Mouse (Mus musculus): ENCODE results near the gene Arcn1. TPM values are rescaled to one million over a fixed set of nuclear protein-coding genes. Genes with fewer than 3 reads are reported as not detected.

Arcn1 gene
- polyA plus RNA-seq, 1 experiment = 46.6 TPM

DNA sequence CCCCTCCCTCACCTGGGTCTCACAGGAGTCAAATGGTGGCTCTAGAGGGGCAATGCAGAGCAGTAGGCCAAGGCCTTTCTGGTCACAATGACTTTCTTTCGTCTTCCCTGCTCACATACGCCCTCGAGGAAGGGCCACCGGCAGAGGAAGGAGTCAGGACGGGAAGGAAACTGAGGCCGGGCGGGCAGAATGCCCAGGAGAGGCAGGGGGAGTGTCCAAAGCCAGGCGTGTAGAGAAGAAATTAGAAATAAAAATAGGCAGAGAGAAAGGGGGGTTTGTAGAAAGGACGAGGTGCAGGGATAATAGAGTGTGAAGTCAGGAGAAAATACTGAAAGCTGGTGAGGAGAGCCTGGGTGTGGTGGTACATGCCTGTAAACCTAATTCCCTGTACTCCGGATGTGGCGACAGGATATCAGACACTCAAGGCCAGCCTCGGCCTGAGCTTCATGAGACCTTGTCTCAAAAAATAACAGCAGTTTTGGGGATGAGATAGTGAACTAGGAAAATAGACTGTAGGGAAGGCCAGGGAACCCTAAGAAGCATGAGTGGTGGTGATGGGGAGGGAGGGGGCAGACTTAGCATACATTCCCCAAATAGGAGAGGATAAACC lies 34.6 kb downstream of the Arcn1 start:
- peaks cover 27% of the 10 kb centered on the region for H3K79me3 ChIP-seq (ENCODE audit: low read depth)
- H3K79me2 ChIP-seq (ENCODE audit: control insufficient read depth, insufficient read depth) = peaks cover 59% of the 10 kb centered on the region
- H3ac ChIP-seq (ENCODE audit: control insufficient read depth, insufficient read length, low read depth) = peak overlapping the region; percentile 96
- H3K36me3 ChIP-seq (ENCODE audit: control insufficient read depth, insufficient read depth) = peaks cover 4% of the 10 kb centered on the region
- no peak for TF ChIP-seq CTCF (IDR thresholded peaks at IDR 0.05; ENCODE audit: control insufficient read depth, insufficient read depth, insufficient read length)
- no peaks in the 10 kb centered on the region for H3K27me3 ChIP-seq (ENCODE audit: control insufficient read depth, insufficient read depth, insufficient read length)
- peak overlapping the region; percentile 38 for H3K4me3 ChIP-seq (ENCODE audit: insufficient read depth, poor library complexity, severe bottlenecking)

DNA sequence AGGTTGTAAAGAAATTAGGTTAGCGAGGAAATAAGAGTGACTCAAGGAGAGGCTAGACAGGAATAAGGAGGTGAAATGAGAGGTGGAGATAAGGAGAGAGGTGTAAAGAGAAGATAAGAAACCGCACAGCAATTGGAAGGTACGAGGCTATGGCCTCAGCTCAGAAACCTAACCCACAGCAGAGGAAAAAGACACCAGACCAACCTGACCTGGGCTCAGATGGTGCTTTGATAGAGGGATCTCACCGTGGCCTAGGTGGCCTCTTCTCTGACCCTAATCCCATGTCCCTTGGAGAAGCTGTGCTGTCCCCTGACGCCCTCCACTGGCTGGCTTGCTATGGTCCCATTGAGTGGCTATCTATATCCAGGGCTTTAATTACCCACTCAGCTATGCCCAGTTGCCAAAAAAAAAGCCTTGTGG lies 35.5 kb downstream of the Arcn1 start:
- Histone ChIP-seq H3K79me3 (ENCODE audit: low read depth) (peaks cover 27% of the 10 kb centered on the region), H3K79me2 (ENCODE audit: control insufficient read depth, insufficient read depth) (peaks cover 59% of the 10 kb centered on the region), H3ac (ENCODE audit: control insufficient read depth, insufficient read length, low read depth) (no peak overlapping the region), H3K36me3 (ENCODE audit: control insufficient read depth, insufficient read depth) (peaks cover 4% of the 10 kb centered on the region), H3K27me3 (ENCODE audit: control insufficient read depth, insufficient read depth, insufficient read length) (no peaks in the 10 kb centered on the region), H3K4me3 (ENCODE audit: insufficient read depth, poor library complexity, severe bottlenecking) (no peak overlapping the region)
- TF ChIP-seq USF1 (IDR thresholded peaks at IDR 0.05; ENCODE audit: low read depth) (no peak), CTCF (IDR thresholded peaks at IDR 0.05; ENCODE audit: control insufficient read depth, insufficient read depth, insufficient read length) (peak; percentile 3)

DNA sequence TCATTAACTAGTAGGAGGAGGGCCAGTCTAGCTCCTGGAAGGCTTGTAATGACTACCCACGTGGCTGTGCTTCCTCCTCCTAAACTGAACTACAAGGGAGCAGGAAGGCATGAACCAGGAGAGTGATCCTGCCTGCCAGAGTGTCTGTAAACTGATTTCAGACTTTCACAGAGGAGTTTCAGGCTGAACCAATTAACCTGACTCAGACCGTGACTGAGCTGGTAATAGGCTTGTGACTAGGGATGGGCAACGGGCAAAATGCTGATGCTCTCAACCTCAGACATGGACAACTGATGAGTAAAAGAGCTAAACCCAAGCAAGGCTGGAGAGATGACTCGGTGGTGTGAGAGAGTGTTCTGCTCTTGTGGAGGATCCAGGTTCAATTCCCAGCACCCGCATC lies 40.2 kb downstream of the Arcn1 start:
- Histone ChIP-seq H3K36me3 (ENCODE audit: control insufficient read depth, insufficient read depth) (peaks cover 25% of the 10 kb centered on the region), H3K4me3 (ENCODE audit: insufficient read depth, poor library complexity, severe bottlenecking) (no peak overlapping the region), H3ac (ENCODE audit: control insufficient read depth, insufficient read length, low read depth) (no peak overlapping the region)

DNA sequence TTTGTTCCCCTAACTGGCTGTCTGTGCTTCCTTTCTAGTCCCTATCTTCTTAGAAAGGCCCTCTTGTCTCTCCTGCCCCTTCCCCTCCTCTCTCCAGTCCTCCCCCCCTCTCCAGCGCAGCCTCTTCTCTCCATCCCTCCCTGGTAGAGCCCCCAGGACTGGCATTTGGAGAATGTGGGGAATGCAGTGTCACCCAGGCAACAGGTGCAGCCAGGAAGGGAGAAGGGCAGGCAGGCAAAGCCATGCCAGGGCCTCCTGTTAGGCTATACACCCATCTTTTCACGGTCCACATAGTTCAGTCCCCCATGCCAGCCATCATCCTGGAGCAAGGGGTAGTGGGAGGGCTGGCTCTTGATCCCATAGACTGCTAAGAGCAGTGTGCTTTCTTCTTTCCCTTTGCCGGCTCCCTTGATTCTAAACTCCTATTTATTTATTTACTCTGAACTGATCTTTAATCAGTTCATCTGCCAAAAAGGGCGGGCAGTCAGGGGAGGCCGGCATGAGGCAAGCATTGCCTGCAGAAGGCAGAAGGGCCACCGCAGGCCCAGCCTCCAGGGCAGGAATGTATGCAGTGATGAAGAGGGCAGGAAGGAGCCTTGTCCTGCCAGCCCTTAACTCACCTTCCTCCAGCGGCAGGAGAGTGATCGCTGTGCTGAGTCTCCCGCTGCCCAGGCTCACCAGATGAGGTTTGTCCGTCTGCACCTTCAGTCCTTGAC lies 41.1 kb downstream of the Arcn1 start:
- H3K27me3 ChIP-seq (ENCODE audit: control insufficient read depth, insufficient read depth, insufficient read length) = no peaks in the 10 kb centered on the region
- no peak overlapping the region for H3K4me3 ChIP-seq (ENCODE audit: insufficient read depth, poor library complexity, severe bottlenecking)
- H3K79me2 ChIP-seq (ENCODE audit: control insufficient read depth, insufficient read depth) = peaks cover 36% of the 10 kb centered on the region
- H3K36me3 ChIP-seq (ENCODE audit: control insufficient read depth, insufficient read depth) = peaks cover 27% of the 10 kb centered on the region
- peaks cover 16% of the 10 kb centered on the region for H3K79me3 ChIP-seq (ENCODE audit: low read depth)
- H3ac ChIP-seq (ENCODE audit: control insufficient read depth, insufficient read length, low read depth) = peak overlapping the region; percentile 42
- TF ChIP-seq MYOD1 (IDR thresholded peaks at IDR 0.05; ENCODE audit: control insufficient read depth, insufficient read length, low read depth) = peak; percentile 71
- TF ChIP-seq MAX (IDR thresholded peaks at IDR 0.05) = no peak

More for the DNA sequence above, 40.2 kb downstream of the Arcn1 start:
- TF ChIP-seq MYOD1 (IDR thresholded peaks at IDR 0.05; ENCODE audit: control insufficient read depth, insufficient read length, low read depth) (no peak), FOSL1 (IDR thresholded peaks at IDR 0.05; ENCODE audit: insufficient read depth, low read length, poor library complexity, severe bottlenecking) (no peak), CEBPB (IDR thresholded peaks at IDR 0.05; ENCODE audit: low read depth) (no peak), CTCF (IDR thresholded peaks at IDR 0.05; ENCODE audit: control insufficient read depth, insufficient read depth, insufficient read length) (no peak), MAX (IDR thresholded peaks at IDR 0.05) (no peak), MYOG (IDR thresholded peaks at IDR 0.05; ENCODE audit: control insufficient read depth, extremely low read depth, insufficient read length) (no peak), USF1 (IDR thresholded peaks at IDR 0.05; ENCODE audit: low read depth) (no peak)
- Histone ChIP-seq H3K79me2 (ENCODE audit: control insufficient read depth, insufficient read depth) (peaks cover 36% of the 10 kb centered on the region), H3K79me3 (ENCODE audit: low read depth) (peaks cover 23% of the 10 kb centered on the region), H3K27me3 (ENCODE audit: control insufficient read depth, insufficient read depth, insufficient read length) (no peaks in the 10 kb centered on the region)

DNA sequence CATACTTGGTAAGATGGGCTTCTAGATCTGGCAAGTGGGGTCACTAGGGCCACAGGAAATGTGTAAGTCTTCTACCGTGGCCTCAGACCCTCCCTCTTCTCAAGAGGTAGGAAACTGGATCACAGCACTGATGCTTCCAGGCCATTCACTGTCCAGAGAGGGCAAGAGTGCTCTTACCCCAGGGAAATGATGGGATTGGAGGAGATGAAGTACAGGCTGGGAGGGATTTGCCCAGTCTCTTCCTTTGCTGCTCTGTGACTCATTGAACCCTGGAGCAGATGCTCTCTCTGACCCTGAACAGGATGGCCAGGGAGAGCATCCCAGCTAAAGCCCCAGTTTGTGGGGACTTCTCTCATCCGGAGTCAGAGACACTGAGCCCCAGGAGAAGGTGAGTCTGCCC lies 43.0 kb downstream of the Arcn1 start:
- peaks cover 36% of the 10 kb centered on the region for H3K79me2 ChIP-seq (ENCODE audit: control insufficient read depth, insufficient read depth)
- no peak overlapping the region for H3ac ChIP-seq (ENCODE audit: control insufficient read depth, insufficient read length, low read depth)
- H3K79me3 ChIP-seq (ENCODE audit: low read depth) = peaks cover 13% of the 10 kb centered on the region
- no peak overlapping the region for H3K4me3 ChIP-seq (ENCODE audit: insufficient read depth, poor library complexity, severe bottlenecking)
- no peaks in the 10 kb centered on the region for H3K27me3 ChIP-seq (ENCODE audit: control insufficient read depth, insufficient read depth, insufficient read length)
- H3K36me3 ChIP-seq (ENCODE audit: control insufficient read depth, insufficient read depth) = peaks cover 24% of the 10 kb centered on the region
- no peak for TF ChIP-seq MYOG (IDR thresholded peaks at IDR 0.05; ENCODE audit: control insufficient read depth, extremely low read depth, insufficient read length)
- TF ChIP-seq MYOD1 (IDR thresholded peaks at IDR 0.05; ENCODE audit: control insufficient read depth, insufficient read length, low read depth) = no peak
- no peak for TF ChIP-seq CTCF (IDR thresholded peaks at IDR 0.05; ENCODE audit: control insufficient read depth, insufficient read depth, insufficient read length)
- TF ChIP-seq CEBPB (IDR thresholded peaks at IDR 0.05; ENCODE audit: low read depth) = no peak
- TF ChIP-seq USF1 (IDR thresholded peaks at IDR 0.05; ENCODE audit: low read depth) = no peak
- no peak for TF ChIP-seq FOSL1 (IDR thresholded peaks at IDR 0.05; ENCODE audit: insufficient read depth, low read length, poor library complexity, severe bottlenecking)
- no peak for TF ChIP-seq MAX (IDR thresholded peaks at IDR 0.05)

DNA sequence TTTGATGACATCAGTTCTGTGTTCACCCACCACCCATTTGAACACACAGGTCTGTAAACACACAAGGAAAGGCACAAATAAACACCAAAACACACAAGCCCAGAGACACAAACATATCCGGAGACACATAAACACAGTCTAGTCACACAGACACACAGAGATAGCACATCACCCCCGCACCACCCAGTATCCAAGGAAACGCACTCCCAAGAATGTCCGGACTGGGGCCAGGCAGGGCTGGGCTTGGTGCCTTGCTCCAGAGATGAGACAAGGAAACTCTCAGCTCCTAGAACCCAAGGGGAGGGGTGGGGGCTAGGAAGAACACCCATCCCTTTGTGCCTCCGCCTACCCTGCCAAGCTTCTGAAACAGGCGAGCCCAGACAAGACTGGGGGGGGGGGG lies 43.4 kb downstream of the Arcn1 start:
- H3K79me3 ChIP-seq (ENCODE audit: low read depth) = peaks cover 14% of the 10 kb centered on the region
- TF ChIP-seq MYOD1 (IDR thresholded peaks at IDR 0.05; ENCODE audit: control insufficient read depth, insufficient read length, low read depth) (no peak), CTCF (IDR thresholded peaks at IDR 0.05; ENCODE audit: control insufficient read depth, insufficient read depth, insufficient read length) (no peak), CEBPB (IDR thresholded peaks at IDR 0.05; ENCODE audit: low read depth) (no peak), FOSL1 (IDR thresholded peaks at IDR 0.05; ENCODE audit: insufficient read depth, low read length, poor library complexity, severe bottlenecking) (no peak), MAX (IDR thresholded peaks at IDR 0.05) (no peak), USF1 (IDR thresholded peaks at IDR 0.05; ENCODE audit: low read depth) (no peak)
- H3ac ChIP-seq (ENCODE audit: control insufficient read depth, insufficient read length, low read depth) = no peak overlapping the region
- H3K27me3 ChIP-seq (ENCODE audit: control insufficient read depth, insufficient read depth, insufficient read length) = no peaks in the 10 kb centered on the region
- peaks cover 24% of the 10 kb centered on the region for H3K36me3 ChIP-seq (ENCODE audit: control insufficient read depth, insufficient read depth)
- H3K79me2 ChIP-seq (ENCODE audit: control insufficient read depth, insufficient read depth) = peaks cover 39% of the 10 kb centered on the region
- no peak overlapping the region for H3K4me3 ChIP-seq (ENCODE audit: insufficient read depth, poor library complexity, severe bottlenecking)

Measured in C2C12 (cell line).